Mouse (Mus musculus) right cerebral cortex, postnatal 4 days (tissue): ENCODE measurements around the gene Nup54.
A peak's percentile ranks its signal among the peaks of the same experiment; 100 is the strongest.

Source experiments
- DNase-seq: peaks from one replicate; pipeline ENCODE4 v3.0.0-alpha.2; 2022

Gene Nup54

GRCm38 (mm10) chr5:92372605-92373004 is 62.4 kb downstream of the Nup54 start:
- DNase-seq, result no peak

DNA sequence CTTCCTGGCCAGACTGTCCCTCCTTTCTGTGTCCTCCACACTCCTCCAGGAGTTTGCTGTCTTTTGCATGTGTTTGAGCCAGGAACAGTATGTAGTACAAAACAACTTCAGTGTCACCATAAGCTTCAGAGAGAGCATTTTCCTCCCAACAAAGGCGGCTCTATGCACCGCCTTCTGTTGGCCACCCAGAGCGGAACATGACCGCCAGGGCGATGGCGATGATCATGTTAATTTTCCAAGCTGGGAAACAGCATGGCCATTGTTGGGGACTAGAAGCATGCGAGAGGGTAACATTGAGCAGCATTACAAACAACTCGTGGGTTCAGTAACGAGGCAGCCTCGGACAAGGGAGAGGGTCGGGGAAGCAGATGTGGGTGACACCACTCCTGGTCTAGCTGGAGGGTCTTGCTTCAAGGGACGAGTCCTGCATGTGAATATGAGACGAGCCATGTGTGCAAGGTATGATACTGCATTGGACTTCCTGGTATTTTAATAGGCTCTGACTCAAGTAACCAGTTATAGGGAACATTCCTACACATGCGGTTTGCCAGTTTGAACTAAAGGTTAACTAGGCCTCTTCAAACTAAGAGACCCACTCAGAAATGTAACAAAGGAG is 63.5 kb downstream of the Nup54 start:
- no peak for DNase-seq

DNA sequence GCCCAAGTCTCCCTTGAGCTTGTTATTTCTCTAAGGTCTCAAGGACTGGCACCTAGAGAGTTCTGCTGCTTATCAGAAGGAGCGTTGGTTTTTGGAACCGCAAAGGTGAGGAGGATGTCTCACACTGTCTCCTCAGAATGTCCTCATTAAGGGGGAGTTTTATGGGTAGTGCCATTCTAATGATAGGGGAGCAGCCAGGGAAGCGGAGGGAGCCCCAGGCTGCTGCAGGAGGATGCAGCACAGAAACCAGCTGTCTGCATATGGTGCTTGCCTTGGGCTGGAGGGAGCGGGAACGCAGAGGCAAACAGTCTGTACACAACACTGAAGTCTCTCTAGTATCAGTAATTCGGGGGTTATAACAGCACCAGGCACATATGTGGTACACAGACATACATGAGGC is 64.1 kb downstream of the Nup54 start:
- DNase-seq, result no peak

DNA sequence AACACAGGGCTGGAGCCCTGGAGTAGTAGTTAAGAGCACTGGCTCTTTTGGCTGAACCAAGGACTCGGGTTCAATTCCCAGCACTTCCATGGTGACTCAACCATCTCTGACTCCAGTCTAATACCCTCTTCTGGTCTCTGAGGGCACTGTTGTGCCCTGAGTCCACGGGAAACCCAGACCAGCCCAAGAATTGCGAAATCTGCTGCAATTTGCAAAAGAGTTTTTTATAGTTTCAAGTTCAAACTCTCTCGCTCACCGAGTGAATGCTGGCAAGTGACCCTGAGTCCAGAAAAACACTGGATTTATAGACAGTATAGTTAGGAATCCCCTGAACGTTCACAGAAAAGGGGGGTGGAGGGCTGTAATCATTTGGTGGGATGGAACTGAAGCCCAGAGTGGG is 64.6 kb downstream of the Nup54 start:
- no peak for DNase-seq

GRCm38 (mm10) chr5:92369151-92369994 is 65.6 kb downstream of the Nup54 start:
- DNase-seq, result peak; percentile 49

GRCm38 (mm10) chr5:92368392-92368791 is 66.6 kb downstream of the Nup54 start:
- no peak for DNase-seq

DNA sequence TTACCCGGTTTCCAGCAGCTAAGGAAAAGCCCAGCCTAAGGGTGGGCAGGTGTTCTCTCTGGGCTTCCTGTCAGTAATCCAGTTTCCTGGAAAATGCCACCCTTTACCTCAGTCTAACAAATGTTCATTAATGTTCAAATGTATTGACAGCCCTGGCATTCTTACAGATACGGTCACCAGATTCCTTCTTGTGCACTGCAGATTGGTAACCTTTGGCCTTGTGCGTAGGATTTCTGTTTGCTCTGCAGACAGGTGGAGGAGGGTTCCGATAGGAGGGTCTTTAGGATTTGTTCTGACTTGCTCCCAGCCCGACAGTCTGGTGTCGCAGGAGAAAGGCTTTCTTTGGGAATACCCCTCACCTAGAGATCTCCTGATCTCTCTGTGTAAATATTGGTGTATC is 68.5 kb downstream of the Nup54 start:
- DNase-seq, result no peak
